Mouse (Mus musculus) fat pad, adult 2 months (tissue): Measurements from ENCODE around the gene Tubb3.
"Not testable (repeated sequence)": the region's sequence is repeated elsewhere in the genome, so short reads cannot be mapped to it uniquely, and the experiment has no call there.

Source experiments
- DNase-seq: peaks from one replicate; pipeline ENCODE4 v3.0.0-alpha.2; 2011; ENCODE audit warnings: low read depth, low spot score; ENCODE audit errors: extremely low read depth

Tubb3 gene

GRCm38 (mm10) chr8:123430936-123431335 lies 19.7 kb downstream of the Tubb3 start:
- DNase-seq: not testable (repeated sequence)

GRCm38 (mm10) chr8:123431616-123432365 lies 20.6 kb downstream of the Tubb3 start:
- no peak for DNase-seq

- DNase-seq: no peak
Measured at GRCm38 (mm10) chr8:123432381-123432780, 21.2 kb downstream of the Tubb3 start.

- DNase-seq: not testable (repeated sequence)
Measured at GRCm38 (mm10) chr8:123433241-123433974, 22.2 kb downstream of the Tubb3 start.

GRCm38 (mm10) chr8:123441788-123442187 lies 30.6 kb downstream of the Tubb3 start:
- no peak for DNase-seq

- DNase-seq: no peak
Measured at GRCm38 (mm10) chr8:123442351-123442750, 31.1 kb downstream of the Tubb3 start.

GRCm38 (mm10) chr8:123442871-123443575 lies 31.8 kb downstream of the Tubb3 start:
- peak; percentile 25 for DNase-seq

GRCm38 (mm10) chr8:123443576-123443921 lies 32.3 kb downstream of the Tubb3 start:
- no peak for DNase-seq

GRCm38 (mm10) chr8:123444131-123444530 lies 32.9 kb downstream of the Tubb3 start:
- no peak for DNase-seq

GRCm38 (mm10) chr8:123445981-123446380 lies 34.8 kb downstream of the Tubb3 start:
- DNase-seq: no peak

GRCm38 (mm10) chr8:123446799-123447198 lies 35.6 kb downstream of the Tubb3 start:
- DNase-seq: peak; percentile 78

- DNase-seq: no peak
Measured at GRCm38 (mm10) chr8:123450783-123451182, 39.6 kb downstream of the Tubb3 start.

- DNase-seq: not testable (repeated sequence)
Measured at GRCm38 (mm10) chr8:123451747-123452146, 40.5 kb downstream of the Tubb3 start.

GRCm38 (mm10) chr8:123452149-123452548 lies 40.9 kb downstream of the Tubb3 start:
- no peak for DNase-seq

- no peak for DNase-seq
Measured at GRCm38 (mm10) chr8:123453291-123453690, 42.1 kb downstream of the Tubb3 start.

- no peak for DNase-seq
Measured at GRCm38 (mm10) chr8:123453951-123454350, 42.7 kb downstream of the Tubb3 start.

GRCm38 (mm10) chr8:123454559-123454958 lies 43.3 kb downstream of the Tubb3 start:
- DNase-seq: no peak

- peak; percentile 77 for DNase-seq
Measured at GRCm38 (mm10) chr8:123463651-123464050, 52.4 kb downstream of the Tubb3 start.

GRCm38 (mm10) chr8:123467476-123467875 lies 56.3 kb downstream of the Tubb3 start:
- no peak for DNase-seq
